Mouse (Mus musculus) heart, embryonic 16.5 days (tissue): ENCODE measurements at regions not wholly inside any gene's neighbourhood (a gene's known extent, or its start where the extent isn't known, plus 50 kb on each side); places are given as distances from the start of the nearest gene placed in this dataset.

Experiments
- ATAC-seq: fragments of 200-750 bp; cut with Nextera tagmentation; replicated peaks from 2 replicates; pipeline ENCODE4 v1.8.0; 2017; ENCODE audit warnings: moderate number of reproducible peaks; ENCODE audit not compliant: insufficient read depth, low FRiP score; ENCODE audit errors: extremely low read depth
- H3K27ac ChIP-seq: fragments of 300-500 bp; sonication (generic); 2 replicates; pipeline ENCODE4 v1.5.1; 2014; ENCODE audit warnings: mild to moderate bottlenecking, low read length, control low read depth, moderate library complexity
- H3K27me3 ChIP-seq: fragments of 300-500 bp; sonication (generic); 2 replicates; pipeline ENCODE4 v1.6.1; 2014; ENCODE audit warnings: low read length, mixed read lengths; ENCODE audit not compliant: control insufficient read depth, insufficient read depth
- H3K36me3 ChIP-seq: fragments of 300-500 bp; sonication (generic); 2 replicates; pipeline ENCODE4 v1.6.1; 2014; ENCODE audit not compliant: control insufficient read depth, insufficient read depth
- H3K4me1 ChIP-seq: fragments of 300-500 bp; sonication (generic); 2 replicates; pipeline ENCODE4 v1.6.1; 2014; ENCODE audit warnings: low read length, mixed read lengths; ENCODE audit not compliant: control insufficient read depth, insufficient read depth
- H3K4me2 ChIP-seq: fragments of 300-500 bp; sonication (generic); 2 replicates; pipeline ENCODE4 v1.6.1; 2014; ENCODE audit warnings: low read depth, mild to moderate bottlenecking, control low read depth, low read length
- H3K4me3 ChIP-seq: fragments of 300-500 bp; sonication (generic); 2 replicates; pipeline ENCODE4 v1.5.1; 2014; ENCODE audit warnings: mild to moderate bottlenecking, control low read depth, low read length
- H3K9ac ChIP-seq: fragments of 300-500 bp; sonication (generic); 2 replicates; pipeline ENCODE4 v1.6.1; 2014; ENCODE audit warnings: low read length, control low read depth
- H3K9me3 ChIP-seq: fragments of 300-500 bp; sonication (generic); replicated peaks from 2 replicates; pipeline ENCODE4 v1.6.1; 2016; ENCODE audit warnings: low read length; ENCODE audit not compliant: control insufficient read depth
- WGBS: fragments of 180-500 bp; shearing (Covaris S2); extraction: QIAGEN DNeasy Blood & Tissue Kit; methylation state at CpG from one replicate; pipeline ENCODE4 v1.1.7; 2014; 5-methylcytosine and 5-hydroxymethylcytosine counted together

DNA sequence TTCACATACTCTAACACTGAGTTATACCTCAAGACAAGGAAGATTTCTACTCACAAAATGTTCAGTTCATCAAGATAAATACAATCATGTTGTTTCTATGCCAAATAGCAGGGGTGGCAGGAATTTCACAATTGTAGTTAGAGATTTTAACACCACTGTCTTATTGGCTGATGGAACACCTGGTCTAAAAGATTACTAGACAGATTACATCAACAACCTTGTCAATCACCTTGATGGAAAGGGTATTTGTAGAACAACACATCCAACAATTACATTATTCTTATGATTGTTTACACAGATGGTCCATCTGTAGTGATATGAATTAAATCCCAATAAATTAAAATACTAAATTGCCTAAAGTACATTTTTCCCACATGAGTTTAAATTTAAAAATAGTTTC, 657.4 kb downstream of the Hdgfl1 start:
- no peak overlapping the region for H3K4me2 ChIP-seq
- H3K9ac ChIP-seq: no peak overlapping the region
- H3K4me3 ChIP-seq: no peak overlapping the region
- H3K27me3 ChIP-seq: no peaks in the 10 kb centered on the region
- H3K36me3 ChIP-seq: no peaks in the 10 kb centered on the region
- no peak overlapping the region for H3K27ac ChIP-seq
- no peaks in the 10 kb centered on the region for H3K4me1 ChIP-seq
- no peaks in the 10 kb centered on the region for H3K9me3 ChIP-seq
- ATAC-seq: no peak

DNA sequence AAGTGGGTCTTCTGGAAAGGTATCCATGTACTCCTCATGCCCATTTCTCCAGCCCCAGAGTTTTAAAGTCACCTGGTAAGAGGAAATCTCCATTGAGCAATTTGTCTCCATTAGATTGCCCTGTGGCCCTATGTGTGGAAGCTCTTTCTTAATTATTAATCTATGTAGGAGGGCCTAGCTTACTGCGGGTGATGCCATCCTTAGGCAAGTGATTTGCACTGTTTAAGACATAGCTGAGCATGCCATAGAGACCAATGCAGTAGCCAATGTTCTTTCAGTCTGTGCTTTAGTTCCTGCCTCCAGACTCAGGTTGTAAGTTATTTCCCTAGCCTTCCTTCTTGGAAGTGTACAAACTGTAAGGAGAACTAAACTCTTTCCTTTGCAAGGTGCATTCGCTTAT, 661.0 kb downstream of the Hdgfl1 start:
- Histone ChIP-seq H3K4me1 (no peaks in the 10 kb centered on the region), H3K36me3 (no peaks in the 10 kb centered on the region), H3K27ac (no peak overlapping the region), H3K27me3 (no peaks in the 10 kb centered on the region), H3K4me2 (no peak overlapping the region), H3K9ac (no peak overlapping the region), H3K4me3 (no peak overlapping the region), H3K9me3 (no peaks in the 10 kb centered on the region)
- 97% methylated on average over 2 of the region's 2 CpGs for WGBS
- ATAC-seq: no peak

DNA sequence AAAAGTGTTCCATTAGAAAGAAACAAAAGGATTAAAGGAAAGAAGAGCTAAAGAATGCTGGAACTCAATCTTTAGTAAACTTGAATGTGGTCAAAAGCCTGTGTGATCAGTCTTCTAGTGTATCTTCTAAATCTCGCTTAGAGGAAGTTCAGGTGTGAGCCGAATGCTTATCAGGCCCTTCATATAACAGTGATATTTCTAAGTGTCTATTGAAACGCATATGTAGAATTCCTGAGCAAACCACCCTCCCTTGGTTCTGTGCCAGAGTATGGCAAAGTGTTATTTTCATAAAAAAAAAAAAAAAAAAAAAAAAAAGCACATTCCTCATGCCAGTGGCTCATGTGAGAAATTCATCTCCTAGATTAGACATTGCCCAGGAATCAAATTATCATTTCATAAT, 681.2 kb downstream of the Hdgfl1 start:
- no peaks in the 10 kb centered on the region for H3K27me3 ChIP-seq
- H3K4me2 ChIP-seq: no peak overlapping the region
- no peaks in the 10 kb centered on the region for H3K9me3 ChIP-seq
- H3K36me3 ChIP-seq: no peaks in the 10 kb centered on the region
- no peak overlapping the region for H3K27ac ChIP-seq
- WGBS: 43% methylated on average over 3 of the region's 3 CpGs
- no peak overlapping the region for H3K4me3 ChIP-seq
- H3K4me1 ChIP-seq: no peaks in the 10 kb centered on the region; the same call in 1 of the 2 replicates
- no peak for ATAC-seq
- H3K9ac ChIP-seq: no peak overlapping the region

DNA sequence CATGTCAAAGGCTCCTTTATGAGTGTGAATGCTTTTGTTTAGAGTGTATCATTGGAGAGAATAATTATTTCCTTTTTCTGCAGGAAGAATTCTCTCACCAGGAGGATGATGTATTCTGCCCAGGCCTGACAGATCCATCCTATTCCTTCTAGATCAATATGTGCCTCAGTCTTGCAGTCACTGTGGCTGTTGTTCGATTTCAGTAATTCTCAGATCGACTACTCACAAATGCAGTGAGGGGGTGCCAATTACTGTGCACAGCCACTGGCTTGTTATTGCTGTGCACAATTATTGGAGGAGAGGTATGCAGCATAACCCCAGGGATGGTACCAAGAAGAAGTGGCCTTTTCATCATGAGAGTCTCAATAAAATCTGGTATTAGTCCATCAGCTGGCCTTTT, 689.2 kb downstream of the Hdgfl1 start:
- H3K4me3 ChIP-seq: no peak overlapping the region
- 86% methylated on average over 2 of the region's 2 CpGs for WGBS
- H3K4me1 ChIP-seq: no peaks in the 10 kb centered on the region
- no peak overlapping the region for H3K9ac ChIP-seq
- H3K36me3 ChIP-seq: no peaks in the 10 kb centered on the region
- no peaks in the 10 kb centered on the region for H3K9me3 ChIP-seq
- no peaks in the 10 kb centered on the region for H3K27me3 ChIP-seq
- H3K27ac ChIP-seq: no peak overlapping the region
- no peak overlapping the region for H3K4me2 ChIP-seq
- no peak for ATAC-seq

DNA sequence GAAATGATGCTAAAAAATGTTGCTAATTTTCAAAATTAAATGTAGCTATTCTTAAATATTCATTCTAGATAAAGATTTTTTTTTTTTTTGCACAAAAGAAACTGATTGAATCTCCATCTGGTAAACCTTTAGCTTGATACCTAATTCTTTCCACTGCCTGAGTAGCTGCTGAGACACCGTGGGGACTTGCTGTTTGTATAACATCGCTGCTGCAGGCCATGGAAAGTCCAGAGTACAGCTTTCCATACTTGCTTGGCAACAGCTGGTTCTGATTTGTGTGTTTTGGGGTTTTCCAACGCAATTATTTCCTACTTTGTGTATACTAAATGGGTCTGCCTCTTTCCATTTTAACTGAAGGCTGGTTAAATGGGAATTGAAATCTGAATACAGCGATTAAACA, 689.7 kb downstream of the Hdgfl1 start:
- no peak for ATAC-seq
- Histone ChIP-seq H3K4me3 (no peak overlapping the region), H3K27me3 (no peaks in the 10 kb centered on the region), H3K9me3 (no peaks in the 10 kb centered on the region), H3K27ac (no peak overlapping the region), H3K9ac (no peak overlapping the region), H3K4me2 (no peak overlapping the region), H3K4me1 (no peaks in the 10 kb centered on the region), H3K36me3 (no peaks in the 10 kb centered on the region)
- 66% methylated on average over 4 of the region's 4 CpGs for WGBS

DNA sequence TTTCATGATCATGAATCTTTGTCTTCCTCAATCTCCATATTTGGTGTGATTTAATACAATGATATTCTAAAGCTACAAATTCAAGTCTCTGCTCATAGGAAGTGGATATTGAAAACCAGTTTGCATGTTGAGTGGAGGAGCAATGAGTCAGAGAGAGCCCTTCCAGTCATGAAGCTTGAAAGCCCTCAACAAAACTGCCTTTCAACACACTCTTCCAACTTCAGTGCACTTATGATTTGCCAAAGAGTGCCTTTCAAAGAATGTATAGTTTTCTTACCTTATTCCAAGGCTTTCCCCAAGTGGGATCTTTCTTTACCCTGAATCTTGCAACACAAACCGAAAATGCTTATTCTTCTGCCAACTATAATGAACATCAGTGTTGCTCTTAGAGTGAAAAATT, 690.6 kb downstream of the Hdgfl1 start:
- no peak overlapping the region for H3K27ac ChIP-seq
- no peak for ATAC-seq
- 84% methylated on average over 1 of the region's 1 CpGs for WGBS
- no peak overlapping the region for H3K4me2 ChIP-seq
- H3K36me3 ChIP-seq: no peaks in the 10 kb centered on the region
- no peaks in the 10 kb centered on the region for H3K9me3 ChIP-seq
- no peak overlapping the region for H3K4me3 ChIP-seq
- no peak overlapping the region for H3K9ac ChIP-seq
- H3K4me1 ChIP-seq: no peaks in the 10 kb centered on the region
- H3K27me3 ChIP-seq: no peaks in the 10 kb centered on the region

DNA sequence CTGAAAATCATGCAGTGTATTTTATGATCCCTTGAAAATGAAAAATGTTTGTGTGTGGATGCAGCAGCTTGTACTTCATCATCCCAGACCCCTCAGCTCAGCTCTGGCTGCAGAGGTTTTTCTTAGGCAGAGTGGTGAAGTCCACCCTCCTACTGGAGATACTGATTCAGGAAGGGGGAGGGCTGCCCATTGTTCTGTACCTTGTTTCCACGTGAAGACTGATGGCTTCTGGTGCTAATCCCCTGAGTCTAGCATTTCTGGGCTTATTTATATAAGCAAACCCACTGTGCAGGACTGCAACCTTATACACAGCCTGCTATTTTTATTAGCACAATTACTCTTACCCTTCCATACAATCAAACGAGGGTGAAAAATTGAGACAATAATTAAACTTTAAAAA, 708.6 kb downstream of the Hdgfl1 start:
- Histone ChIP-seq H3K4me1 (no peaks in the 10 kb centered on the region), H3K4me3 (no peak overlapping the region), H3K9ac (no peak overlapping the region), H3K27me3 (no peaks in the 10 kb centered on the region), H3K36me3 (no peaks in the 10 kb centered on the region), H3K9me3 (no peaks in the 10 kb centered on the region), H3K4me2 (no peak overlapping the region), H3K27ac (no peak overlapping the region)
- WGBS: 34% methylated on average over 2 of the region's 2 CpGs
- no peak for ATAC-seq

DNA sequence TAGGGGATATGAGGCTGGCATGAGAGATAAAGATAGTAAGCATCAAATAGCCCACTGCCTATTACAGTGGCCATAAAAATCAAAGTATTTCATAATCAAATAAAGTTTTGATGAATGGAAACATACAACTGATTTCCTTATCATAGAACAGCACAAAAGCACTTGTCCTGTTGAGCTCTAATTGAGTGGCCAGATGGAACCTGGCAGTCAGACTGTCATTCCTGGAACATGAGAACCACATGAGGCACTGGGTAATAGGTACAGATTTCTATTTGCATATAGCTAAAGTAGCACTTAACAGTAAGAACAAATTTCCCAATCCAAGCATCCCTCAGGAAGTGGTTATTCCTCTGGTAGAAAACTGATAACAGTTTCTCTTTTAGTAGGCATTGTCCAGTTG, 732.3 kb downstream of the Hdgfl1 start:
- Histone ChIP-seq H3K4me3 (no peak overlapping the region), H3K9ac (no peak overlapping the region), H3K27me3 (no peaks in the 10 kb centered on the region), H3K9me3 (no peaks in the 10 kb centered on the region), H3K36me3 (no peaks in the 10 kb centered on the region), H3K4me2 (no peak overlapping the region), H3K4me1 (no peaks in the 10 kb centered on the region), H3K27ac (no peak overlapping the region)
- ATAC-seq: no peak

DNA sequence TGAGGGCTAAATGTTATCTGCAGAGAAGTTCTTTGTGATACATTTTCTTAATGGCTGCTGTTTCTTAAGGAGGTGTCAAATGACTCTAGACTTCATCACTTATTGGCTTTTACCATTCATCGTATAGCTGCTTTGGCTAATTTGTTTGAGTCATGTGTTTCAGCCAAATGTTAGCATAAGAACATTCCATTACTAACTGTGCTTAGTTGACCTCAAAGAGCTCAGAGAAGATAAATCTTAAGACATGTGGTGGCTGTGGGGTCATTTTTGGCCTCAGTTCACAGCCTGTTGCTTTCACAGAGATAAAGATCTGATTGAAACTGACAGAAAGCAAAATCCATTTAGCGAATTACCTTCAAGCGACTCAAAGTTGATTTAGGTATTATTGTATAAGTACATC, 743.6 kb downstream of the Hdgfl1 start:
- WGBS: 66% methylated on average over 3 of the region's 3 CpGs
- no peak overlapping the region for H3K4me3 ChIP-seq

DNA sequence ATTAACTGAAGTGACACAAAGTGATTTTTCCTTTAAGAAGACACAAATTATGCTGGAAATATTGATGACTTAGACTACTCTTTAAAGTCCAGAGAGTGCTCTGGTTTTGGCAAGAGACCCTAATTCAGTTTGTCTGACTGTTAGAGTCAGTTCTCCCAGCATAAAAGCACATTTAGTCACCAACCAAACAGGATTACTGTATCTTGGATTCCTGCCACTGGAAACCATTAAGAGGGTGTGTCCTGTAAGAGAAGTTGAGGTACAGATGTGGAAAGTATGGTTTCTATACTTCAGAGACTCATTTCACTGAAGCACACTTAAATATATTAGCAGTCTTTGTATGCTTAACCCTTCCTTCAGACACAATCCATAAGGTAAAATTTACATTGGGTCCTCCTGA, 745.3 kb downstream of the Hdgfl1 start:
- Histone ChIP-seq H3K9me3 (no peaks in the 10 kb centered on the region), H3K36me3 (no peaks in the 10 kb centered on the region)
- no peak for ATAC-seq

More for the DNA sequence above, 743.6 kb downstream of the Hdgfl1 start:
- no peak for ATAC-seq
- Histone ChIP-seq H3K36me3 (no peaks in the 10 kb centered on the region), H3K9me3 (no peaks in the 10 kb centered on the region), H3K27ac (no peak overlapping the region), H3K9ac (no peak overlapping the region), H3K27me3 (no peaks in the 10 kb centered on the region), H3K4me1 (no peaks in the 10 kb centered on the region), H3K4me2 (no peak overlapping the region)

More for the DNA sequence above, 745.3 kb downstream of the Hdgfl1 start:
- no peak overlapping the region for H3K4me2 ChIP-seq
- H3K4me3 ChIP-seq: no peak overlapping the region
- H3K27ac ChIP-seq: no peak overlapping the region
- H3K27me3 ChIP-seq: no peaks in the 10 kb centered on the region
- no peaks in the 10 kb centered on the region for H3K4me1 ChIP-seq
- no peak overlapping the region for H3K9ac ChIP-seq
